Mouse (Mus musculus) heart, adult 18-20 months (tissue): ENCODE data around the gene Trim28. TPM values are rescaled to one million over a fixed set of nuclear protein-coding genes. Genes with fewer than 3 reads are reported as not detected.
A peak's percentile ranks its signal among the peaks of the same experiment; 100 is the strongest.

ENCODE experiments used
- DNase-seq, 2 experiments: peaks; one replicate each; pipeline ENCODE4 v3.0.0; 2021 to 2022; ENCODE audit warnings: mixed read lengths in 1 of 2
- total RNA-seq, 2 experiments: library from RNA; stranded (reverse); gene quantifications; 2 replicates each; pipeline ENCODE4 v1.2.3; 2021

The Trim28 gene
- total RNA-seq, 2 experiments from 2014 or later, result 93.5 to 96.6 TPM

- DNase-seq, result no peak
Observed at GRCm38 (mm10) chr7:13033451-13034147, 34.7 kb downstream of the Trim28 start.

- peak; percentile 98 to 99 for DNase-seq
Observed at GRCm38 (mm10) chr7:13034148-13034977, 35.4 kb downstream of the Trim28 start, which contains the start of gene Chmp2a. Gene Chmp2a, minus strand, starts transcription at chr7:13034807.

- DNase-seq, result no peak
Observed at GRCm38 (mm10) chr7:13035211-13035855, 36.4 kb downstream of the Trim28 start.

GRCm38 (mm10) chr7:13036806-13037205, 37.9 kb downstream of the Trim28 start:
- DNase-seq, result no peak

GRCm38 (mm10) chr7:13037366-13037765, 38.5 kb downstream of the Trim28 start:
- no peak for DNase-seq

GRCm38 (mm10) chr7:13037901-13038555, 39.1 kb downstream of the Trim28 start, which contains the start of gene Ube2m:
Gene Ube2m, minus strand, starts transcription at chr7:13038275.
- DNase-seq, result peak; percentile 98 to 99

GRCm38 (mm10) chr7:13038621-13039169, 39.8 kb downstream of the Trim28 start:
- DNase-seq, result peak in 1 of 2 experiments; percentile 25

GRCm38 (mm10) chr7:13039181-13039580, 40.3 kb downstream of the Trim28 start:
- no peak for DNase-seq

GRCm38 (mm10) chr7:13041256-13041655, 42.3 kb downstream of the Trim28 start:
- no peak for DNase-seq

GRCm38 (mm10) chr7:13042511-13042910, 43.6 kb downstream of the Trim28 start:
- no peak for DNase-seq

- no peak for DNase-seq
Observed at GRCm38 (mm10) chr7:13043120-13043444, 44.2 kb downstream of the Trim28 start.

GRCm38 (mm10) chr7:13043445-13044253, 44.7 kb downstream of the Trim28 start:
- no peak for DNase-seq

GRCm38 (mm10) chr7:13044254-13044625, 45.3 kb downstream of the Trim28 start:
- DNase-seq, result no peak

GRCm38 (mm10) chr7:13046084-13046483, 47.2 kb downstream of the Trim28 start:
- DNase-seq, result peak; percentile 52 to 79

- no peak for DNase-seq
Observed at GRCm38 (mm10) chr7:13053001-13053400, 54.1 kb downstream of the Trim28 start.

- DNase-seq, result no peak
Observed at GRCm38 (mm10) chr7:13053501-13053900, 54.6 kb downstream of the Trim28 start.

GRCm38 (mm10) chr7:13053961-13054286, 55.0 kb downstream of the Trim28 start:
- no peak for DNase-seq

- peak; percentile 95 to 97 for DNase-seq
Observed at GRCm38 (mm10) chr7:13054287-13055010, 55.5 kb downstream of the Trim28 start, which contains the start of gene Mzf1. Gene Mzf1, minus strand, starts transcription at chr7:13054764.

- DNase-seq, result no peak
Observed at GRCm38 (mm10) chr7:13056913-13057700, 58.2 kb downstream of the Trim28 start.

GRCm38 (mm10) chr7:13059536-13059935, 60.6 kb downstream of the Trim28 start:
- DNase-seq, result no peak
